Mouse (Mus musculus) c-Kit-positive CD71-negative TER-119-negative erythroid progenitor cells, embryonic 14.5 days (primary cell): ENCODE results near the gene Acsl3.

Experiments used
- DNase-seq: peaks from one replicate; pipeline ENCODE4 v3.0.0-alpha.2; 2013; ENCODE audit warnings: low read depth

The Acsl3 gene

GRCm38 (mm10) chr1:78657671-78658440, at the start of gene Acsl3, which contains the start of gene Utp14b:
TSS of gene Acsl3 (plus strand) at chr1:78657825.
TSS of gene Utp14b (plus strand) at chr1:78658038.
- peak; percentile 82 for DNase-seq

GRCm38 (mm10) chr1:78609134-78609907, 48.3 kb upstream of the Acsl3 start:
- no peak for DNase-seq

GRCm38 (mm10) chr1:78611039-78611438, 46.6 kb upstream of the Acsl3 start:
- no peak for DNase-seq

- DNase-seq, result no peak
Measured at GRCm38 (mm10) chr1:78612959-78613358, 44.7 kb upstream of the Acsl3 start.

- DNase-seq, result no peak
Measured at GRCm38 (mm10) chr1:78624352-78624751, 33.3 kb upstream of the Acsl3 start.

GRCm38 (mm10) chr1:78634486-78634885, 23.1 kb upstream of the Acsl3 start:
- DNase-seq, result no peak

DNA sequence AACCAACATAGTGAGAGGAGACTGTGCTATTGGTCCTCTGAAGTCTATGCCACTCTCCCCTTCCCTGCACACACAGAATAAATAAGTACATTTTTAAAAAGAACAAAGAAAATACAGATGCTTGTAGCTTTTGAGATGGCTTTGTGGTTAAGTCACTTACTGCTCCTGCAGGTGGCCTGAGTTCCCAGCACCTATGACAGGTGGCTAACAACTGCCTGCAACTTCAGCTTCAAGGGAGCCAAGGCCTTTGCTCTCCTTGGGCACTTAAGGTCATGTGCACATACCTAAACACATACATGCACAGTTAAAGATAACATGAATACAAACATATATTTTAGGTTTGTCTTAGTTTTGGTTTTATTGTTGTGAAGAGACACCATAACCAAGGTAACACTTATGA, 16.8 kb upstream of the Acsl3 start:
- DNase-seq, result no peak

GRCm38 (mm10) chr1:78641791-78642190, 15.8 kb upstream of the Acsl3 start:
- no peak for DNase-seq

DNA sequence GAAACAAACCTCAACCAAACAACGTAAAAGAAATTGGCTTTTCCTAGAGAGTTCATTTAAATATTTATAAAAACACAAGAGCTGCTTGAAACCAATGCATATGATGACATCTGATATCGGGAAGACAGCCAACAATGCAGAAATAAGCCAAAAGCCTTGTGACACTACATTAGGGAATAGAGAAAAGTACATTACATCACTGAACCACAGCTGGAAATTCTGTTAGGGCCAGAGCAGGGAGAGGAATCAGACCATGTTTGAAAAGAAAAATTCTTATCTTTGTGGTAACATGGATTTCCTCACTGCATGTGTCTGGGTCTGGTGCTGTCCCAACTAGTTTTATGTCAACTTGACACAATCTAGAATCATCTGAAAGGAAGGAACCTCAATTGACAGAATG, 15.4 kb upstream of the Acsl3 start:
- DNase-seq, result no peak

GRCm38 (mm10) chr1:78647317-78647885, 10.2 kb upstream of the Acsl3 start:
- DNase-seq, result no peak

- no peak for DNase-seq
Measured at GRCm38 (mm10) chr1:78649269-78650061, 8.2 kb upstream of the Acsl3 start.

DNA sequence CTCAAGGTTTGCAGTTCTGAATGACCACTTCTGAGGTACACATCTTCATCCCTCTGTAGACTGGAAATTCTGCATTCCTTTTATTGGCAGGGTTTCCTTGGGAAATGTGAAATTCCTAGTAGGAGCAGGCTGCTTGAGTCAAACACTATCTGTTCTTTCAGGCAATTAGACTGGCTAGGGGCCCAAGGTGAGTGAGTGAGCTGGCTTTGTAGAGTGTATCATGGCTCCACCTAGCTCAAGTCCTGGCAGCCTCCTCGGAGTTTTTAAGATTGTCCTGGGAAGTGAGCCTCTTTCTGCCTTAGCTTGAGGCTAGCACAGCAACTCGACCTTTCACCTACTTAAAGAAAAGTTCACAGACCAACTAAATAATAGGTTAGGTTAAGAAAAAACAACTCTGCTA, 1.2 kb upstream of the Acsl3 start:
- DNase-seq, result no peak

DNA sequence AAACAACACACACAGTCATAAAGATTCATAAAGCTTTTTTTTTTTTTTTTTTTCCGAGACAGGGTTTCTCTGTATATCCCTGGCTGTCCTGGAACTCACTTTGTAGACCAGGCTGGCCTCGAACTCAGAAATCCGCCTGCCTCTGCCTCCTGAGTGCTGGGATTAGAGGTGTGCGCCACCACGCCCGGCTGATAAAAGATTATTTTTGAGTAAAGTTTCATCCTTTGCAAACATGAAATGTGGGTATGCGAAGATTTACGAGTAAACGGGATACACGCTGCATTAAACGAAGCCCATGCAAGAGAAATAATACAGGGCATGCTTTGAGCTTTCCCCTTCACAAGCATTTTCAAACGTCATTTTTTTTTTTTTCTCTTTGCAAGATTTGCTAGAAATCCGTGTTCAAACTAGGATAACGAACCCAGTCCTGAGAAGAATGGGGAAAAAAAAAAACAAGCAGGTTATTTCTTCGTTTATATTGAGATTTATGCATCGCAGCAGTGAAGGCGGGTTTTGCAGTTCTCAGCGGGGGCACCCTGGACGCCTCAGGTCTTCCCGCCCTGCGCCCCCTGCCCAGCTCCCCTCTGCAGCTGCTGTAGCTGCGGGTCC, 500 bp upstream of the Acsl3 start:
- DNase-seq, result no peak

DNA sequence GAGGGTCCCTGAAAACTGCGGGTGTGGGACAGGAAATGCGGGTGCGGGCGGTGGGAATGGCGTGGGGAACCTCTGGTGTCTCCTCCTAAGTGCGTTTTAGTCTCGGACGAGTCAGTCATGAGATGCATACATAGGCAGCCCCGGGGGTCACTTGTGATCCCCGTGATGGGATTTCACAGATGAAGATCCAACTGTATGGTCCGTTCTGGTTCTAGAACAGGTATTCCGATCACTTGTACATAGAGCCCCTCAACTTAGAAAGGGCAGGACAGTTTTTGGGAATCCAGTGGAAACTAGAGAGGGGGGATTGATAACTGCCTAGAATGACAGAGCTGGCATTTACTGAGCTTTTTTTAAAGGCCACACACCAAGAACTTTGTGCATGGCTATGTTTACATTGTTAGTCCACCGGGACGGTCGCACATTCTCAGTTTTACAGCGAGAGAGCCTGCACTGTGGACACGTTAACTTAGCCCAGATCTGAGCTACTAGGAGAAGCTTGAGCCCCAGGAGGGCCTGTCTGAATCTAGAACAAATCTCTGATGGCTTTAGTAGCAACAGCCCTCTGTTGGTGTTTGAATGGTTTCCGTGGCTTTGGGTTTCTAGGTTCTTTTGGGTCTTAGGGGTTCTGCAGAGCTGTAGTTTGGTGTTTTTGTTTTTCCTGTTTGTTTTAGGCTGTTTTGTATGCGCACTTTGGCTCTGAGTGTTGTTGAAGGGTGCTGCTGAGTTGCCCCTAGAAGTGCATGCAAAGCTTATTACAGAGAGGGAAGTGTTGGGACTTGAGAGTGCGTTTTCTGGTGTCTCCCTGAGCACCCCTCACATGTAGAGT, 1.0 kb downstream of the Acsl3 start:
- no peak for DNase-seq

DNA sequence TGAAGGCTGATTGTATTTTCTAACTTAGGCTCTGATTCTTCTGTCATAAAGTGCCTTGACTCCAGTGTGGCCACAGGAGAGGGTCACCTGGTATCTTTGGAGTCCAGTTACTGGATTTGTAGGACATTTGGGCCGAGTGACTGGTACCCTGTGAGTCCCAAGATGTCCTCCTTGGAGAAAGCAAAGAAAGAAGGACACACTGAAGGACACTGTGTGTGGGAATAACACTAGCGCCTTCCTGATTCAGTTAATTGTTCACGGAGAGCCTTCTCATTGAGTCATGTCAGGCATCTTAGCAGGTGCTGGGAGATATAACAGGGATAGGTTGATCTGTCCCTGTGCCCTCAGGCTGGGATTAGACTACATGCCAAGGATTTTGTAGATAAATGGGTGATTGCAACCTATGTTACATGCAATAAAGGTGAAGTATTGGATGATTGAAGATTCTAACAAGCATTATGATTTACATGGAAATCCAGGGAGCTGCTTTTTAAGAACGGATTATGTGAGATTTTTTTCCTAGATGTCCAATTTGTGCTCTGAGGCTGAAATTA, 1.7 kb downstream of the Acsl3 start:
- DNase-seq, result no peak

DNA sequence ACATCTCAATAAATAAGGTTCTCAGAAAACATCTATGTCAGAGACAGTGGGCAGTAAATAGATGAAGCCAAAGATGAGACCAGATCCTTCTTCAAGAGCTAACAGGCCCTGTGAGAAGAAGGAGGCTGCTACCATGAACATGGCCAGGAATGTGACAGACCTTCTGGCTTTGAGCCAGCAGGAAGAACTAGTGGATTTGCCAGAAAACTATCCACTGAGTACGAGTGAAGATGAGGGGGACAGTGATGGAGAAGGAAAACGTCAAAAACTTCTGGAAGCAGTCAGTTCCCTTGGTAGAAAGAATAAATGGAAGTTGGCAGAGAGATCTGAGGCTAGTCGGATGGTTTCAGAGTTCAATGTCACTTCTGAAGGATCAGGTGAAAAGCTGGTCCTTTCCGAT, 6.7 kb downstream of the Acsl3 start:
- DNase-seq, result no peak

DNA sequence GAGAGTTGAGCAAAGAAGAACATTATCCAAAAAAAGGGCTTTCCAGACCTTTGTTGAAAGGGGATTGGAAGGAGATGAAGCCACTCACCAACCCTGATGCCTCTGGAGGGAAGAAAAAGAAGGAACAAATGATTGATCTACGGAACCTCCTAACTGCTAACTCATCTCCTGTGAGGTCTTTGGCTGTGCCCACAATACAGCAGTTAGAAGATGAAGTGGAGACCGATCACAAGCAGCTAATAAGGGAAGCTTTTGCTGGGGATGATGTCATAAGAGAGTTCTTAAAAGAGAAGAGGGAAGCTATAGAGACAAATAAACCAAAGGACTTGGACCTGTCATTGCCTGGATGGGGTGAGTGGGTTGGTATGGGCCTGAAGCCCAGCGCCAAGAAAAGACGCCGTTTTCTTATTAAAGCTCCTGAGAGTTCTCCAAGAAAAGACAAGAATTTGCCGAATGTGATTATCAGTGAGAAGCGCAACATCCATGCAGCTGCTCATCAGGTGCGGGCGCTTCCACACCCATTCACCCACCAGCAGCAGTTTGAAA, 8.4 kb downstream of the Acsl3 start:
- no peak for DNase-seq

- DNase-seq, result no peak
Measured at GRCm38 (mm10) chr1:78666585-78666984, 9.0 kb downstream of the Acsl3 start.

GRCm38 (mm10) chr1:78682291-78682690, 24.7 kb downstream of the Acsl3 start:
- DNase-seq, result no peak

DNA sequence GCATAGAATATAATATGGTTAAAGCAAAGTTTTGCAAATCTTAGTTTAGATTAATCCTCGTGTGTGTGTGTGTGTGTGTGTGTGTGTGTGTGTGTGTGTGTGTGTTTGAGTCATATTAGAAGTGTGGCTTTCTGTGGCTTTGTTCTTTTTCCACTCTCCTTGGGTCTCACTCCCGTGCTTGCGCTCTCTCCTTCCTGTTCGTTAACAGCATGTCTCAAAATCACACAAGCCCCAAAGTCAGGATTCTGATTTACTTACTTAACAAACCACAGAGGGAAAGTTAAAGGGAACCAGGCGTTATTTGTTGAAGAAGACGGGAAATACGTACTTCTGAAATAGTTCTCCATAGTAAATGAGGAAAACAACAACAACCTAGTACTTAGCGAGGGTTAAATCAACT, 26.5 kb downstream of the Acsl3 start:
- no peak for DNase-seq
